Mouse (Mus musculus): Measurements from ENCODE around the gene Dnajc13.

Dnajc13 gene

DNA sequence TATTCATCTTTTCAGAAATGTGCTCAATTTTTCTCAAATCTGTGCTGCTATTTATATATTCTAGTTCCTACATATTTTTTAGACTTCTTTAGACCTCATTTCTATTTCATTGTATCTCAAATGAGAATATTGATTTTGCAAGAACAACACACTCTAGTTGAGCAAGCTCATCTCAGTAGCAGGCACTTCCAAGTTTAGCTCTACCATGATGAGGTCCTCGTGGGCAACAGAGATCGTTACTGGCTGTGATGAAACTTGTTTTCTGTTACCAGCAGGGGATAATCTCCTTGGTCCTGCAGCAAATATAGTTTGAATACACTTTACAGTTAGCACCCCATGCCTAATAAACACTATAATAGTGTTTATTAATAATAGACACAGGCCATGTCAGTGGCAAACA, 6.6 kb downstream of the Dnajc13 start:
- DNase-seq (ENCODE audit: inconsistent age in 2 of 2, low spot score in 1 of 2): no peak

DNA sequence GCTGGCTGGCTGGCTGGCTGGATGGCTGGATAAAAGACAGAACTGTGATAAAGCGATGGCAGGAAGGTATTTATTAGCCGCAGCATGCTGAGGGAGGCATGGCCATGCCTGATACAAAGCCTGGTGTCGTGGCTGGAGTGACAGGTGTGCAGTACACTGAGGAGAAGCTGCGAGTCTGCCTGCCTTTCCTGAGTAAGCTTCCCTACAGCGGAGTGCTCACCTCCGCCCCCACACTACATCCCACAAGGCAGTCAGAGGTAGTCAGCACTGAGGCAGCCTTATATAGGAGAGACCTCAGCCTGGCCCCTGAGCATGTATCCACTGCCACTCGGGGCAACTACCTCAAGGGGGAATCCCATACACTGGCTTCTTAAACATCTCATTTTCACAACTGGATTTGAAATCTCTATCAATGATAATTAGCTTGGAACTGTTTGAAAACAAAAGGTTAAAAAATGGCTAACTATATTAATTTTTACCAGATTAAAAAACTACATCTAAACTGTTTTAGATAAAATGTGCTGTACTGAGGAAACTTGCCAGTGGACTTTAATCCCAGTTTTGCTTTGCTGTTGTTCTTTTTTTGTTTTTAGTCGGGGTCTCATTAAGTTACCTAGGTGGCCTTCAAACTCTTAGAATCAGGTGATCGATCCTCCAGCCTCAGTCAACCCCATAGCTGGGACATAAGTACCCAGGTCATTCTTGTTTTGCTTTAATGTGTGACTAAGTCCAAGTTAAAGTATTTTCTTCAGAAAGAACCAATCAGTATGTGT, 8.1 kb downstream of the Dnajc13 start:
- no peak for DNase-seq (ENCODE audit: inconsistent age in 2 of 2, low spot score in 1 of 2)

DNA sequence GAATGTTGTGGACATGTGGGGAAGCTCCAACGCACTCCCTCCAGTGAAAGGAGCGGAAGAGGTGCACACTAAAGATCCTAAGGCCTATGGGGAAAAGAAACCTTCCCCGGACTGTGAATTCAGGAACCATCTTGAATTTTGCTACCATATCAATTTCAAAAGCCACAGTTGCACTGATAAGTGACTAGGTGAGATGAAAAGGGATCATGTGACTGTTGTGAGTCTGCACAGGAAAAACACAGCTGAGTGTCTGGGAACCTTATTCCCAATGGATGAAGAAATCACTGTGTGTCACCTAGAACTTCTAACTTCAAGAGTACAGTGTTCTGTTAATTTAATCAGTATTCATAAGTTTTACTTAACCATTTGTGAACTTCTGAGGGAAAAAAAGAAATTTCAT, 10.1 kb downstream of the Dnajc13 start:
- DNase-seq (ENCODE audit: inconsistent age in 2 of 2, low spot score in 1 of 2): no peak

DNA sequence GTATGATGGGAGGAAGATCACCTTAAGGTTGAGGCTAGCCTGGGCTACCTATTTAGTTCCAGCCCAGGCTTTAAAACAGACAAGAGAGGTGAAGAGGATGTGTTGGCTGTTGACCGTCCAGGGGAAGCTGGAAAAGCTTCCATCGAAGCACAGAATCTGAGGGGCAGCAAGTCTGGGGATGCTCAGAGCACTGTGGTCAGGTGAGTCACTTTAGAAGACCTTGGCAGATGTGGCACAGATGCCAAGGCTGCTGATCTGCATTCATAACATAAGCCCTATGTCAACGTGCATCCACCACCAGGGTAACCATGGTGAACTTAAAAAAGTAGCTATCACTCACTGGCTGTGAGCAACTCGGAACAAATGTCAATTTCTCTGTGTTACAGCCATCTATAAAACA, 11.0 kb downstream of the Dnajc13 start:
- peak in 1 of 2 experiments; percentile 24 for DNase-seq (ENCODE audit: inconsistent age in 2 of 2, low spot score in 1 of 2)

DNA sequence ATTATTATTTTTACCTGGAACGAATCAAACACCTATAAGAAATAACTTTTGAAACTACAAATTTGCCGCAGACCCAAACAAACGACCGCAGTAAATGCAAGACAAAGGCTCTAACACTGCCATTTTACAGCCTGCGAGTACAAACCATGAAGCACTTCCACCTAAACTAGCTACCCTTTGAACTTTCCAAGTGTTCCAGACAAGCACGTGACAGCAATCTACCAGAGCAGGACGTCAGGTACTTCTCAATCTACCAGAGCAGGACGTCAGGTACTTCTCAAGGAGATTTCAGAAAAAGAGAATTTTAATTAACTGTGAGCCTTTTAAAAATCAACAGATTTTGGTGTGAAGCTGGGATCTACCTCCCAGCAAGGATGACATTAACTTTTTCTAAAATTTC, 11.6 kb downstream of the Dnajc13 start:
- no peak for DNase-seq (ENCODE audit: inconsistent age in 2 of 2, low spot score in 1 of 2)

- no peak for DNase-seq (ENCODE audit: inconsistent age in 2 of 2, low spot score in 1 of 2)
These were observed 15.3 kb downstream of the Dnajc13 start for GRCm38 (mm10) chr9:104247307-104247987.

DNA sequence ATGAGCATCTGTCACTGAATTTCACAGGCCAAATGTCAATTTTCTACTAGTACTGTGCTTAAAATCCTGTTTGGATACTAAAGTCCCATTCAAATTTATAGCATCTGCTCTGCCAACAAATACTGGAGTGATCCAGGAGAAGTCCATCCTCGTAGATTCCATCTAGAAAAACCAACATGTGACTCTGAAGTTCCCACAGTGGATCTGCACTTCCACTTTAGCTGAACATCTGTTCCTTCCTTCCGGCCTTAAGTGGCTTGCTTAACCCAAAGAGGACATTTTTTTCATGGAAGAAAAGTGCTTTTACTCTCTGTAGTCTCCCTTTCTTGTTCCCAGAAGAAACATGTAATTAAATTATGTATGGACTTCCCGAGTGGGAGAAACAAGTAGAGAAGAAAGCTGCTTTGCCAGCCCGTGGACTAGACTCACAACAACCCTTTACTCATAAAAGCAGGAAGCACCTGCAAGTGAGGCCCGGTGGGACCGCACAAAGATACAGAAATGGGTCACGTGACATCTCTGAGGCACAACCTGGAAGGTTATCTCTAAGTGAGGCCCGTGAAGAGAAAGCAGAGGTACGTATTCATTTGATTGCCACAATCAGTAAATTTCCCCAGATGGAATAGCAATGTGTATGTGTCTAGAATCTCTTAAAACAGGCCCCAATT, 18.8 kb downstream of the Dnajc13 start:
- DNase-seq (ENCODE audit: inconsistent age in 2 of 2, low spot score in 1 of 2): no peak

- no peak for DNase-seq (ENCODE audit: inconsistent age in 2 of 2, low spot score in 1 of 2)
These were observed 22.6 kb downstream of the Dnajc13 start for GRCm38 (mm10) chr9:104240146-104240545.

DNA sequence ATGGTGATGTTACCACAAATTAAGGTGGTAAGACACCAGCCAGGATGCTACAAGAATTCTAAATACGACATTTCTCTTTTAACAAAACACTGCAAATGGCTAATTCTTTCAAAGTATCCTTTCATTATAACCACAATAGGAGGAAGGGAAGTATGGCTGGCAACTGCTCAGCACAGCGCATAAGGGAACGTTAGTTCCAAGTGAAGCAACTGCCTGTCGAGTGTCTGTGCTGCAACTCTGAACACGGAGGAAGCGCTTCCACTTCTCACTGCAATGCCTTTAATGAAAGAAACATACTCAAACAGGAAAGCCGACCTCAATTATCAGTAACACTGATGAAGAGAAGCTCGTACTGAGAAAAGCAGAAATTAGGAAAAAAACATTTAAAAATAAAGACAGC, 23.7 kb downstream of the Dnajc13 start:
- DNase-seq (ENCODE audit: inconsistent age in 2 of 2, low spot score in 1 of 2): no peak

- DNase-seq (ENCODE audit: inconsistent age in 2 of 2, low spot score in 1 of 2): no peak
These were observed 26.3 kb downstream of the Dnajc13 start for GRCm38 (mm10) chr9:104236256-104236930.

DNA sequence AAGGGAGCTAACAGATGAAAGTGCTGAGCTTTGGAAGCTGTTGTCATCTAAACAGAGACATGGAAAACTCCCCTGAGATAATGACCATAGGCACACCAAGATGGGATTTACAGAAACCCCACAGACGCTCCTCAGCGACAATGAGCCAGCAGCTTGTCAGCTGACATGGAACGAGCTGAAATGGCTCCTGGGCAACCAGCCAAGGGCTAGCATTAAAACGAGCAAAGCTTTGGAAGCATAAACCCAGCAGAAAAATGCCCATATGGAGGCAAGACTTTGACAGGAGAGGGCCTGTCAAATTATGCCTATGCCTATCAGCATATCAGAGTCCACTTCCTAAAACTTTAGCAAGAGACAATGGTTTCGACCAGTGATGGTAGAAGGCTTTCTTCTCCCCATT, 27.0 kb downstream of the Dnajc13 start:
- DNase-seq (ENCODE audit: inconsistent age in 2 of 2, low spot score in 1 of 2): peak; percentile 20 to 64

GRCm38 (mm10) chr9:104233815-104234214, 28.9 kb downstream of the Dnajc13 start:
- no peak for DNase-seq (ENCODE audit: inconsistent age in 2 of 2, low spot score in 1 of 2)

DNA sequence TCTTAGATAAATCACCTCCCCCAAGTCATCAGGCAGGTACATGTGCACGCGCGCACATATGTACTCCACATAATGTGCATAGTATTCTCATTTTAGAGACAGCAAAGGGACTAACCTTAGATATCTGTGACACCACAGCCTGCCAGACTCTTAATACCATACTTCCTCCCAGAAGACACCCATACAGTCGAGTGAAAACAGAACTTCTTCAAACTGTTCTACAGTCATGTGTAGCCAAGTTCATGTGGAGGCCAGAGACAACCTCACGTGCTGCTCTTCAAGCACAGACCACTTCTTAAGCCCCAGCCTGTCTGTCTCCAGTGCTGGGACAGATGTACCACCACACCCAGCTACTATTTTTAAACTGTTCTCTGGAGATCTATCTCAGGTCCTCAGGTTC, 29.7 kb downstream of the Dnajc13 start:
- no peak for DNase-seq (ENCODE audit: inconsistent age in 2 of 2, low spot score in 1 of 2)

DNA sequence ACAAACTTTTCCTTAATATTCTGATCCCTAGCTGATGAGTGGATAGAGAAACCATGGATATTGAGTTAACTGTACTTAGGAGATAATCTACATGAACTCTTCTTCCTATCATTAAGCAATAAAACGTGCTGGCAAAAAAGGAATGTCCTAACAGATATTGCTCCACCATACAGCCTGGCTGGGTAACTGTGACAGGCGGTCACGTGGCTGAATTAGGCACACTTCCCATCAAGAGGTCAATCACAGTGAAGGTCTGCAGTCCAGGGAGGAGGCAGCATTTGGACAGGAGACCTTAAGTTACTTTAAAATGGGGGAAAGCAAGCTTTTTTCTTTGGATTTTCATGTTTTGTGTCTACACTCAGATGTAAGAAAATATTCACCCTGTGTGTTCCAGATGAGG, 30.7 kb downstream of the Dnajc13 start:
- DNase-seq (ENCODE audit: inconsistent age in 2 of 2, low spot score in 1 of 2): peak in 1 of 2 experiments; percentile 68

GRCm38 (mm10) chr9:104211402-104211801, 51.3 kb downstream of the Dnajc13 start:
- DNase-seq (ENCODE audit: inconsistent age in 2 of 2, low spot score in 1 of 2): no peak

DNA sequence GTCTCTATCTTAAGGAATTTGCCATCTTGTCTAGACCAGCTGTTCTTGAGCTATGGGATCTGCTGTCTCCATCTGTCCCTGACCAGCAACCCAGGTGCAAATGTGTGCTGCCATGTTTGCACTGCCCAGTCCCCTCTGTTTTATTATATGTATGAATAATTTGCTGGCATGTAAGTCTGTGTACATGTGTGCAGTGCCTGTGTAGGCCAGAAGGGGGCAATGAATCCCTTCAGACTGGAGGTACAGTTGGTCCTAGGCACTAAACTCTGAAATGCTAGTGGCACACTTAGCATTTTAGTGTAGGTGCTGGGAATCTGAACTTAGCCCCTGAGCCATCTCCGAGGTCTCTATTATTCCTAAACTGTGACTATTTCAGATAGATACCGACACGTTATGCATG, 58.9 kb downstream of the Dnajc13 start:
- peak; percentile 25 to 73 for DNase-seq (ENCODE audit: inconsistent age in 2 of 2, low spot score in 1 of 2)

DNA sequence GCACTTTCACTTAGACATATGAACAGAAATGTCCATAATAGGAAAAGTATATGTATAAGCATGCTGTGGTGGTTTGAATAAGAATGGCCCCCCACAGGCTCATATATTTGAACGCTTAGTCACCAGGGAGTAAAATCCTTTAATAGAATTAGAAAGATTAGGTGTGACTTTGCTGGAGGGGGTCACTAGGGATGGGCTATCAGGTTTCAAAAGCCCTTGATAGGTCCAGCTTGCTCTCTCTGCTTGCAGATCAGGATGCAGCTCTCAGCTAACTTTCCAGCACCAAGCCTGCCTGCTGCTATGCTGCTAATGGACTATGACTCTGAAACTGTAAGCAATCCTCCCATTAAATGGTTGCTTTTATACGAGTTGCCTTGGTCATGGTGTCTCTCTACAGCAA, 68.2 kb downstream of the Dnajc13 start:
- no peak for DNase-seq (ENCODE audit: inconsistent age in 2 of 2, low spot score in 1 of 2)

GRCm38 (mm10) chr9:104193900-104194299, 68.8 kb downstream of the Dnajc13 start:
- DNase-seq (ENCODE audit: inconsistent age in 2 of 2, low spot score in 1 of 2): no peak

- DNase-seq (ENCODE audit: inconsistent age in 2 of 2, low spot score in 1 of 2): no peak
These were observed 69.4 kb downstream of the Dnajc13 start for GRCm38 (mm10) chr9:104193327-104193726.

GRCm38 (mm10) chr9:104192513-104192912, 70.2 kb downstream of the Dnajc13 start:
- peak in 1 of 2 experiments; percentile 28 for DNase-seq (ENCODE audit: inconsistent age in 2 of 2, low spot score in 1 of 2)

- no peak for DNase-seq (ENCODE audit: inconsistent age in 2 of 2, low spot score in 1 of 2)
These were observed 73.1 kb downstream of the Dnajc13 start for GRCm38 (mm10) chr9:104189657-104190056.
